Mouse (Mus musculus): ENCODE data around the gene BC030499.

- TF ChIP-seq CTCF (IDR thresholded peaks at IDR 0.05; ENCODE audit: low read depth, low read length) (no peak), GATA1 (IDR thresholded peaks at IDR 0.05; ENCODE audit: borderline replicate concordance, low read length) (no peak), TAL1 (conservative IDR thresholded peaks at IDR 0.05; ENCODE audit: low read depth, low read length) (no peak), POLR2AphosphoS5 (IDR thresholded peaks at IDR 0.05; ENCODE audit: insufficient replicate concordance, low read depth, low read length) (no peak)
These were observed 15.0 kb upstream of the BC030499 start for GRCm38 (mm10) chr11:78275596-78275995.
